Mouse (Mus musculus): ENCODE data around the gene Cavin4. TPM values are rescaled to one million over a fixed set of nuclear protein-coding genes. Genes with fewer than 3 reads are reported as not detected.

Cavin4 gene
- polyA plus RNA-seq (2014; fragmentation: Nextera tagmentation; extraction: Ambion mirVana) = 0.62 and 0.75 TPM in 2 replicates

DNA sequence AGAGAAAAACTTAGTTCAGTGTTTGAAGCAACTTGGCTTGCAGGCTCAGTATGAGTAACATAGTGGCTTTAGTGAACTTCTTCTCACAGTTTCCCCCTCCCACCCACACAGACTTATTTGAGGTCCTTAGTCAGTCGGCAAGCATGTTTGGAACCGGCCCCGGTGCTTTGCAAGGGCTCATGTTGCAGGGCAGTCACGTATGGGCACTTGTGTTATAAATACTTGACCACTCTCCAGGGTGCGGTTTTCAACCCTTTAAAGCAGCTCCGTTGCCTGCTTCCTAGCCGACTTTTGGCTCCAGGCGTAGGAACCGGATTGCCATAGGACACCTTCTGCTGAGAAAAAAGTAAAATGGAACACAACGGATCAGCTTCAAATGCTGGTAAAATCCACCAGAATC is at the start of gene Cavin4:
TSS of gene Cavin4 (plus strand) at position 244 of the 400 bp plus-strand sequence.
- Histone ChIP-seq H3K9me3 (replicated peaks; ENCODE audit: control insufficient read depth, low read length) (no peaks in the 10 kb centered on the region), H3K27ac (replicated peaks; ENCODE audit: low read depth, low read length) (no peak within 1 kb of the TSS), H3K4me2 (ENCODE audit: low read depth, low read length) (no peak within 1 kb of the TSS), H3K4me3 (ENCODE audit: low read depth, low read length) (no peak within 1 kb of the TSS), H3K27me3 (ENCODE audit: control insufficient read depth, insufficient read depth, low read length) (no peaks in the 10 kb centered on the region), H3K9ac (replicated peaks; ENCODE audit: low read length) (no peak within 1 kb of the TSS), H3K36me3 (replicated peaks; ENCODE audit: control insufficient read depth, insufficient read depth, low read depth, low read length) (peaks cover 16% of the 10 kb centered on the region), H3K4me1 (ENCODE audit: control insufficient read depth, insufficient read depth, low read length) (no peaks in the 10 kb centered on the region)
- ATAC-seq (replicated peaks; ENCODE audit: insufficient number of reproducible peaks, low FRiP score, low TSS enrichment, low read depth) (no peak), DNase-seq (ENCODE audit: low spot score) (no peak)
- WGBS = 89% methylated on average over 10 of the region's 10 CpGs

- Histone ChIP-seq H3K9me3 (replicated peaks; ENCODE audit: control insufficient read depth, low read length) (no peaks in the 10 kb centered on the region), H3K4me1 (ENCODE audit: control insufficient read depth, insufficient read depth, low read length) (no peaks in the 10 kb centered on the region), H3K27ac (replicated peaks; ENCODE audit: low read depth, low read length) (no peak overlapping the region), H3K4me2 (ENCODE audit: low read depth, low read length) (no peak overlapping the region), H3K4me3 (ENCODE audit: low read depth, low read length) (no peak overlapping the region), H3K9ac (replicated peaks; ENCODE audit: low read length) (no peak overlapping the region), H3K27me3 (ENCODE audit: control insufficient read depth, insufficient read depth, low read length) (no peaks in the 10 kb centered on the region), H3K36me3 (replicated peaks; ENCODE audit: control insufficient read depth, insufficient read depth, low read depth, low read length) (peaks cover 7% of the 10 kb centered on the region)
- WGBS = 92% methylated on average over 4 of the region's 4 CpGs
- no peak for ATAC-seq (replicated peaks; ENCODE audit: insufficient number of reproducible peaks, low FRiP score, low TSS enrichment, low read depth)
- no peak for DNase-seq (ENCODE audit: low spot score)
Observed at GRCm38 (mm10) chr4:48615483-48615882, 47.8 kb upstream of the Cavin4 start.

- Histone ChIP-seq H3K4me1 (ENCODE audit: control insufficient read depth, insufficient read depth, low read length) (no peaks in the 10 kb centered on the region), H3K27ac (replicated peaks; ENCODE audit: low read depth, low read length) (no peak overlapping the region), H3K27me3 (ENCODE audit: control insufficient read depth, insufficient read depth, low read length) (no peaks in the 10 kb centered on the region), H3K9me3 (replicated peaks; ENCODE audit: control insufficient read depth, low read length) (no peaks in the 10 kb centered on the region), H3K4me2 (ENCODE audit: low read depth, low read length) (no peak overlapping the region), H3K36me3 (replicated peaks; ENCODE audit: control insufficient read depth, insufficient read depth, low read depth, low read length) (peaks cover 4% of the 10 kb centered on the region), H3K9ac (replicated peaks; ENCODE audit: low read length) (no peak overlapping the region), H3K4me3 (ENCODE audit: low read depth, low read length) (no peak overlapping the region)
- 94% methylated on average over 15 of the region's 15 CpGs for WGBS
- ATAC-seq (replicated peaks; ENCODE audit: insufficient number of reproducible peaks, low FRiP score, low TSS enrichment, low read depth) (no peak), DNase-seq (ENCODE audit: low spot score) (no peak)
Observed at GRCm38 (mm10) chr4:48617201-48617600, 46.1 kb upstream of the Cavin4 start.

DNA sequence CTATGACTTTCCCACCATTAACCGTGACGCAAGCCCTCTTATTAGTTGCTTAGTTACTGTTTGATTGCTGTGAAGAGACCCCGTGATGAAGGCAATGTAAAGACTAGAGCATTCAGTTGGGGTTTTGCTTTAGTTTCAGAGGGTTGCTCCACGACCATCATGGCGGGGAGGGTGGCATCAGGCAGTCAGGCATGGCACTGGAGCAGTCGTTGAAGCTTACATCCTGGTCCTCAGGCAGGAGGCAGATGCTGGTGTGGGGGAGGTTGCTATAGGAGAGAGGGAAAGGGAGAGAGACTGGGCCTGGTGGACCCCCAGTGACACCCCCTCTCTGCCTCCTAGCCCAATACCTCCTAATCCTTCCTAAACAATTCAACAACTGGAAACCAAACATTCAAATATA is 43.2 kb upstream of the Cavin4 start:
- ATAC-seq (replicated peaks; ENCODE audit: insufficient number of reproducible peaks, low FRiP score, low TSS enrichment, low read depth) (no peak), DNase-seq (ENCODE audit: low spot score) (no peak)
- H3K9ac ChIP-seq (replicated peaks; ENCODE audit: low read length) = no peak overlapping the region
- no peaks in the 10 kb centered on the region for H3K27me3 ChIP-seq (ENCODE audit: control insufficient read depth, insufficient read depth, low read length)
- peaks cover 4% of the 10 kb centered on the region for H3K36me3 ChIP-seq (replicated peaks; ENCODE audit: control insufficient read depth, insufficient read depth, low read depth, low read length)
- H3K4me3 ChIP-seq (ENCODE audit: low read depth, low read length) = no peak overlapping the region
- no peaks in the 10 kb centered on the region for H3K4me1 ChIP-seq (ENCODE audit: control insufficient read depth, insufficient read depth, low read length)
- no peak overlapping the region for H3K4me2 ChIP-seq (ENCODE audit: low read depth, low read length)
- H3K27ac ChIP-seq (replicated peaks; ENCODE audit: low read depth, low read length) = no peak overlapping the region
- H3K9me3 ChIP-seq (replicated peaks; ENCODE audit: control insufficient read depth, low read length) = no peaks in the 10 kb centered on the region
- WGBS = 89% methylated on average over 6 of the region's 6 CpGs

DNA sequence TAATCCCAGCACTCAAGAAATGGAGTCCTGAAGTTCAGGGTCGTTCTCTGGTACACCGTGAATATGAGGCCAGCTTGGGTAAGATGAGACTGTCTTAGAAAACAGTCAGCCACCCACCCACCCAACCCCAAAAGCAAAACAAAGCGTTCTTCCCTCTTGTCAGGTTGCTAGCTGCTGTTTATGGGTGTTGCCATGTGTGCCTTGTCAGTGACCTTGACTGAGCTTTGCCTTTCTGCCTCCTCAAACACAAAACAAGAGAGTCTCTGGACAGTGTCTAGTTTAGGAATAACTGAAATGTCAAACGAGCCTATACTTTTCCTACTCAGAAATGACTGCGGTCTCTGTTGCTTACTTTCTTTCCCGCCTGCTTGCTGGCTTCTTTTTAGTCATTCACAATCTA is 41.1 kb upstream of the Cavin4 start:
- no peak for DNase-seq (ENCODE audit: low spot score)
- Histone ChIP-seq H3K27me3 (ENCODE audit: control insufficient read depth, insufficient read depth, low read length) (no peaks in the 10 kb centered on the region), H3K9me3 (replicated peaks; ENCODE audit: control insufficient read depth, low read length) (no peaks in the 10 kb centered on the region), H3K36me3 (replicated peaks; ENCODE audit: control insufficient read depth, insufficient read depth, low read depth, low read length) (no peaks in the 10 kb centered on the region; the same call in none of the 2 replicates), H3K4me1 (ENCODE audit: control insufficient read depth, insufficient read depth, low read length) (no peaks in the 10 kb centered on the region), H3K4me3 (ENCODE audit: low read depth, low read length) (no peak overlapping the region), H3K27ac (replicated peaks; ENCODE audit: low read depth, low read length) (no peak overlapping the region), H3K9ac (replicated peaks; ENCODE audit: low read length) (no peak overlapping the region), H3K4me2 (ENCODE audit: low read depth, low read length) (no peak overlapping the region)
- WGBS = 91% methylated on average over 6 of the region's 6 CpGs
- ATAC-seq (replicated peaks; ENCODE audit: insufficient number of reproducible peaks, low FRiP score, low TSS enrichment, low read depth) = no peak

GRCm38 (mm10) chr4:48622946-48623345 is 40.4 kb upstream of the Cavin4 start:
- DNase-seq (ENCODE audit: low spot score) = no peak
- H3K27ac ChIP-seq (replicated peaks; ENCODE audit: low read depth, low read length) = no peak overlapping the region
- 96% methylated on average over 7 of the region's 7 CpGs for WGBS
- no peaks in the 10 kb centered on the region for H3K4me1 ChIP-seq (ENCODE audit: control insufficient read depth, insufficient read depth, low read length)
- H3K4me3 ChIP-seq (ENCODE audit: low read depth, low read length) = no peak overlapping the region
- H3K9ac ChIP-seq (replicated peaks; ENCODE audit: low read length) = no peak overlapping the region
- H3K9me3 ChIP-seq (replicated peaks; ENCODE audit: control insufficient read depth, low read length) = no peaks in the 10 kb centered on the region
- no peak overlapping the region for H3K4me2 ChIP-seq (ENCODE audit: low read depth, low read length)
- H3K36me3 ChIP-seq (replicated peaks; ENCODE audit: control insufficient read depth, insufficient read depth, low read depth, low read length) = no peaks in the 10 kb centered on the region; the same call in none of the 2 replicates
- ATAC-seq (replicated peaks; ENCODE audit: insufficient number of reproducible peaks, low FRiP score, low TSS enrichment, low read depth) = no peak
- no peaks in the 10 kb centered on the region for H3K27me3 ChIP-seq (ENCODE audit: control insufficient read depth, insufficient read depth, low read length)

DNA sequence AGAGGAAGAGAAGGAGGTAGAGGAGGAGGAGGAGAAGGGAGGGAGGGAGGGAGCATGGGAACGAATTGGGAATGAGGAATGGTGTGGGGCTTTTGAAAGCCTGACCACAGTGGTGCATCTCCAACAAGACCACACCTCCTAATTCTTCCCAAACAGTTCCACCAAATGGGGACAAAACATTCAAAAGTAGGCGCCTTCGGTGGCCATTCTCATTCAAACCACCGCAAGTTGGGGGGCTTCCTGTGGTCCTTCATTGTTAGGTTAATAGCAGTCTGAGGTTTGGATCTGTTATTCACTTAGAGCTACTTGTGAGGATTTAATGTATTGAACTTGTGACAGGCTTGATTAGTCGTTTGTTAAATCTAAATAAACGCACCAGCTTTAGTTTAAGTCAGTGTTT is 38.4 kb upstream of the Cavin4 start:
- Histone ChIP-seq H3K27me3 (ENCODE audit: control insufficient read depth, insufficient read depth, low read length) (no peaks in the 10 kb centered on the region), H3K4me3 (ENCODE audit: low read depth, low read length) (no peak overlapping the region), H3K4me1 (ENCODE audit: control insufficient read depth, insufficient read depth, low read length) (no peaks in the 10 kb centered on the region), H3K27ac (replicated peaks; ENCODE audit: low read depth, low read length) (no peak overlapping the region), H3K9me3 (replicated peaks; ENCODE audit: control insufficient read depth, low read length) (no peaks in the 10 kb centered on the region), H3K36me3 (replicated peaks; ENCODE audit: control insufficient read depth, insufficient read depth, low read depth, low read length) (peaks cover 4% of the 10 kb centered on the region), H3K4me2 (ENCODE audit: low read depth, low read length) (no peak overlapping the region), H3K9ac (replicated peaks; ENCODE audit: low read length) (no peak overlapping the region)
- no peak for DNase-seq (ENCODE audit: low spot score)
- ATAC-seq (replicated peaks; ENCODE audit: insufficient number of reproducible peaks, low FRiP score, low TSS enrichment, low read depth) = no peak
- 75% methylated on average over 6 of the region's 6 CpGs for WGBS

DNA sequence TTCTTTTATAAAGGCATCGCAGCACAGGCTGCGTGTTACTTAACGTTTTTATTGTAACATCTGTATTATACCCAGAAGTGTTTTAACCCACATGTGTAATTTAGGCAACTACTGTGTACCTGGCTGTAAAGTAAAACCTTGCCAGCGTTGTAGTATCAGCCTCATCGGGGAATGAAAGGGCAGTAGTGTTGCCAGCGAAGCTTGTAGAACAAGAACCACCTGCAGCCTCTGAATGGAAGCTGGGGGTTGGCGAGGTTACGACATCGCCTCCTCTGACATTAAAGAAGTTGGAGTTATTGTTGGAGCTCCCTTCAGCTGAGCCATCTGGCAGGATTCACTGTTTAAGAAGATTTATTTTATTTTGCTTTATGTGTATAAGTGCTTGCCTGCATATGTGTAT is 37.5 kb upstream of the Cavin4 start:
- Histone ChIP-seq H3K36me3 (replicated peaks; ENCODE audit: control insufficient read depth, insufficient read depth, low read depth, low read length) (peaks cover 4% of the 10 kb centered on the region), H3K27me3 (ENCODE audit: control insufficient read depth, insufficient read depth, low read length) (no peaks in the 10 kb centered on the region), H3K4me3 (ENCODE audit: low read depth, low read length) (no peak overlapping the region), H3K9ac (replicated peaks; ENCODE audit: low read length) (no peak overlapping the region), H3K4me2 (ENCODE audit: low read depth, low read length) (no peak overlapping the region), H3K4me1 (ENCODE audit: control insufficient read depth, insufficient read depth, low read length) (no peaks in the 10 kb centered on the region), H3K9me3 (replicated peaks; ENCODE audit: control insufficient read depth, low read length) (no peaks in the 10 kb centered on the region), H3K27ac (replicated peaks; ENCODE audit: low read depth, low read length) (no peak overlapping the region)
- DNase-seq (ENCODE audit: low spot score) = no peak
- 88% methylated on average over 9 of the region's 9 CpGs for WGBS
- ATAC-seq (replicated peaks; ENCODE audit: insufficient number of reproducible peaks, low FRiP score, low TSS enrichment, low read depth) = no peak

All from embryonic facial prominence, embryonic 11.5 days (tissue).